Mouse (Mus musculus): Measurements from ENCODE around the gene Klk14. TPM values are rescaled to one million over a fixed set of nuclear protein-coding genes. Genes with fewer than 3 reads are reported as not detected.

The Klk14 gene
- total RNA-seq, 2 experiments from 2014 or later = not detected

DNA sequence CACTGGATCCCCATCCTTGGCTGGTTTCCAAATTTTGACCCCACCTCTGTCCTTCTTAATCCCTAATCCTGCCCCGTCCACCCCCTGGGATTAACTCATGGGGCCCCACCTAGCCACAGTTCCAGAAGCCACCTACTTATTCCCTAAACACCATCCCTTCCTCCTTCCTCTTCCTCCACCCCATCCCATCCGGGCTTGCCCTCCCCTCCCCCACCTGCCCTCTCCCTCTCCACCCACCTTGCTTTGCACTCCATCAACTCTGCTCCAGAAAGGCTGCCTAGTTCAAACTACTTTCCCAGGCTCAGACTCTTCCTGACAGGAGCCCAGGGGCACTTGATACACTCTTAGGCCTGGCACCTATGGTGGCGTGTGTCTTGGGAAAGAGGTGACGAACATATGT is 22.0 kb downstream of the Klk14 start, which contains the start of gene Klk13:
TSS of gene Klk13 (plus strand) at position 301 of the 400 bp plus-strand sequence.
- intact Hi-C loops (cut with DNase I) = no loop called here
- DNase-seq (ENCODE audit: extremely low spot score in 1 of 2, low spot score in 2 of 2) = no peak

DNA sequence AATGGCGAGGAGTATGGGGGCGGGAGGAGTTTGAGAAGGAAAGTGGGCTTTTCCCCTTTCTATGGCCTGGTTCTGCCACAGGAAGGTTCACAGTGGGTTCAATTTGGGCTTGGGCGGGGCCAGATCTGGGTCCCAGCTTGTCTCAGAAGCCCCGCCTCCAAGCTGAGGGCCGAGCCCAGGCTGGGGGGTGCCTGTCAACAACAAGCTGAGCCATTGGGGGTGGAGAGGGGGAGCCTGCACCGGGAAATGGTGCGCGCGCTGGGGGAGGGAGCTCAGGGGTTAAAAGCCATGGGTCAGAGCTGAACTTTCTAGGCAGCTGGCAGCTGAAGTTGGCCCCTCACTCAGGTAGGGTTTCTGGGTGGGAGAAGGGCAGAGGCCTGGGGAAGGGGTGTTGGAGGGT is 22.7 kb downstream of the Klk14 start:
- intact Hi-C loops (cut with DNase I) = no loop called here
- no peak for DNase-seq (ENCODE audit: extremely low spot score in 1 of 2, low spot score in 2 of 2)

DNA sequence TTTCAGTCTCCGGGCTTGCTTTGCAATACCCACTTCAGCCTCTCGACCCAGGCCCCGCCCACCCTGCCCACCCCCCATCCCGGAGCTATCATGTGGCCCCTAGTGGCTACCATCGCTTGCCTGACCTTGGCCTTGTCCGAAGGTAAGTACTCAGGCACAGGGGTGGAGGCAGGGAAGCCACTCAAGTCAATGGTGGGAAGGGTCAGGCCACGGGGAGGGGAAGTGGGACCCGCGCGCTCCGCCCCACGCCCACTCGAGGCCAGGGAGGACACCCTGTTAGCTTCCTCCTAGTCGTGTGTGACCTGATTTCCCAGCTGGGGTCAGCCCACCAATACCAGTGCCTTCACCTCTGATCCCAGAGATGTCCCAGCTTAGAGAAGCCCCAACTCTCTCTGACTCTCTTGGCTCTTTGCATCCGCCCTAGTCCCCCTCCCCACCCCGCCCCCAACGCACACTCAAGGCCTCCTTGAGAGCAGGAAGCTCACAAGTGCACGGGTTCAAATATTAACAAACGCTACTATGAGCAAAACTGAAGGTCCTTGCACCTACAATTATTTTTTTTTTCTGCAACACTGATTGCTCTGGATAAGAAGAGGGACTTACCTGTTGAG is 23.6 kb downstream of the Klk14 start:
- intact Hi-C loops (cut with DNase I) = no loop called here
- no peak for DNase-seq (ENCODE audit: extremely low spot score in 1 of 2, low spot score in 2 of 2)

Other genes with a start within 250 kb of the Klk14 start
- gene Cldnd2, start 249.6 kb upstream of the Klk14 start, total RNA-seq (2021) = not detected
- 10 to 100 TPM; 52.2 to 55.8 TPM for gene Etfb, start 246.3 kb upstream of the Klk14 start, total RNA-seq (2021)
- 1 to 10 TPM in 1 of 2 experiments, under 1 TPM in 1; 0.79 to 1.4 TPM for gene Gm45233, start 246.3 kb upstream of the Klk14 start, total RNA-seq (2021)
- gene Vsig10l, start 227.3 kb upstream of the Klk14 start, total RNA-seq (2021) = 1 to 10 TPM; 4.4 TPM
- 10 to 100 TPM; 46.4 to 47.7 TPM for gene Iglon5, start 200.3 kb upstream of the Klk14 start, total RNA-seq (2021)
- gene 4931406B18Rik, start 184.5 kb upstream of the Klk14 start, total RNA-seq (2021) = not detected
- gene Cd33, start 146.0 kb upstream of the Klk14 start, total RNA-seq (2021) = 1 to 10 TPM; 6.3 to 6.7 TPM
- gene Zfp658, start 128.2 kb upstream of the Klk14 start, total RNA-seq (2021) = 1 to 10 TPM; 5.1 to 5.8 TPM
- gene Zfp719, start 110.8 kb upstream of the Klk14 start, total RNA-seq (2021) = 10 to 100 TPM; 17.1 to 26.4 TPM
- not detected for gene Zfp819, start 83.2 kb upstream of the Klk14 start, total RNA-seq (2021)
- under 1 TPM in 1 of 2 experiments, not detected in 1; 0.18 TPM for gene Ceacam18, start 55.7 kb upstream of the Klk14 start, total RNA-seq (2021)
- gene Siglece, start 30.3 kb upstream of the Klk14 start, total RNA-seq (2021) = 1 to 10 TPM; 1.1 TPM
- 10 to 100 TPM; 12.4 TPM for gene Ctu1, start 18.4 kb upstream of the Klk14 start, total RNA-seq (2021)
- not detected for gene Klk13, start 22.1 kb downstream of the Klk14 start, total RNA-seq (2021)
- not detected for gene Klk12, start 78.5 kb downstream of the Klk14 start, total RNA-seq (2021)
- not detected for gene Klk11, start 84.2 kb downstream of the Klk14 start, total RNA-seq (2021)
- not detected for gene Klk10, start 90.6 kb downstream of the Klk14 start, total RNA-seq (2021)
- not detected for gene Klk9, start 101.5 kb downstream of the Klk14 start, total RNA-seq (2021)
- 1 to 10 TPM; 6.7 to 6.9 TPM for gene Klk8, start 107.2 kb downstream of the Klk14 start, total RNA-seq (2021)
- not detected for gene Klk7, start 120.9 kb downstream of the Klk14 start, total RNA-seq (2021)
- not detected for gene Klk6, start 134.1 kb downstream of the Klk14 start, total RNA-seq (2021)
- gene Klk5, start 151.6 kb downstream of the Klk14 start, total RNA-seq (2021) = not detected
- not detected for gene Klk4, start 190.7 kb downstream of the Klk14 start, total RNA-seq (2021)
- gene Klk15, start 243.3 kb downstream of the Klk14 start, total RNA-seq (2021) = not detected